Mouse (Mus musculus) thymus, postnatal 14 days (tissue): ENCODE data around the gene Grm8.

Source experiments
- DNase-seq: peaks from one replicate; pipeline ENCODE4 v3.0.0; 2021

The Grm8 gene

GRCm38 (mm10) chr6:28135001-28135401 lies at the start of gene Grm8:
Grm8 (minus strand) TSS chr6:28135178.
- DNase-seq = peak; percentile 6

GRCm38 (mm10) chr6:28169851-28170539 lies 35.0 kb upstream of the Grm8 start:
- no peak for DNase-seq

- DNase-seq = no peak
Observed at GRCm38 (mm10) chr6:28160399-28160798, 25.4 kb upstream of the Grm8 start.

GRCm38 (mm10) chr6:28146445-28146844 lies 11.5 kb upstream of the Grm8 start:
- no peak for DNase-seq

GRCm38 (mm10) chr6:28142332-28142731 lies 7.4 kb upstream of the Grm8 start:
- no peak for DNase-seq

GRCm38 (mm10) chr6:28135411-28136233 lies 644 bp upstream of the Grm8 start:
- DNase-seq = peak; percentile 70

DNA sequence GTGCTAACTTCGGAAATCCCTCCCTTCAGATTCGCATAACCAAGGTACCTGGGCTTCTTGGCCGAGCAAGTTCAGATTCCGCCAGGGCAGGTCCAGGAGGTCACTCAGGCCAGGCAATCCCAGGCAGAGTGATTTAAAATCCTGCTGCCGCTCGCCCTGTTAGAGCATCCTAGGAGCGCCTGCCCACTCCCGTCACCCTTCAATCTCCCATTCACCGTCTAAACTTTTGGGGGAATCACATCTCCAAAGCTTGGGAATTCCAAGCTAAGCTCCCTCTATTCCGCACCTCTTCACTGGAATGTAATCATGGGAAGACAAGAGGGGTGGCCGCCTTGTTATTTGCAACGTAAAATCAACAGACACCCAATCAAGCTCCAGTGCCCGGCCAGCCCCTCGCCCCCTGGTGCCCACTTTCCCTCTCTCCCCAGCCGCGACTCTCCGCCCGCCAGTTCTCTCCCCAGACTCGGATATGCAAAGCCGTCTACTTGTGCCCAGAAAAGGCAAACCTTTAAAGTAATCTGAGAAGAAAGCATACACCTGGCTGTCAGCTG lies 652 bp downstream of the Grm8 start:
- no peak for DNase-seq

- no peak for DNase-seq
Observed at GRCm38 (mm10) chr6:28133206-28134063, 1.5 kb downstream of the Grm8 start.

DNA sequence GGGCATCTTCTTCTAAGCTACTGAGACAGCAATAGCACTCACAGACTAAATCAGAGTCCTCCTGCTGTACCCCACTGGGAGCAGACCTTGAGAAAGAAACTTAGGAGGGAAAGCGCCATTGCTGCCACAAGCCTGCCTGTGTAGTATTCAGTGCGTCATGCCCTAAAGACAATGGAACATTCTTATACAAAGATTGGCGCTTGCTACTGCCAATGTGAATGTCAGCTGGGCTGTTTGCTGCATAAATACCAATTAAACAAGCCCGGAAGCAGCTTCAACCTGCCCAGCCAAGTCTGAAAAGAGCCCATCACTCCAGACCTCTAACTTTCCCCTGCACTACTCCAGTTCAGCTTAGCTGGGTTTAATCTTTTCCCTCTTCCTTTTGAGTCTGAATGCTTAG lies 2.9 kb downstream of the Grm8 start:
- no peak for DNase-seq

DNA sequence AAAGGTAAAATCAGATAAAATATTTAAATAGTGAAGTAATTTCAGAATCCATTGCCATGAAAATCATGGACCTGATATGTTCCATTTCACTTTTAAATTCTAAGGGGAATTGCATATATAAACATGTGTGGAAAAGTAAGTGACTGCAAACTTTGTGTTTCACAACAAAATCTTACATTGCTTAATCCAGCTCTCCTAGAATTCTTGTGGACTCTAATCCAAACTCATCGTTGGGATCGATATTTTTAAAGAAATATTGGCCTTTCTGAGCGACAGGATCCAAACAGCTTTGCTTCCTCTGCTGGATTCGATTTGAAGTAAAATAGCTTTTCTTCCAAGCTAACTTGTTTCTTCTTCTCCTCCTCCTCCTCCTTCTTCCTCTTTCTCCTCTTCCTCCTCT lies 6.1 kb downstream of the Grm8 start:
- DNase-seq = no peak

DNA sequence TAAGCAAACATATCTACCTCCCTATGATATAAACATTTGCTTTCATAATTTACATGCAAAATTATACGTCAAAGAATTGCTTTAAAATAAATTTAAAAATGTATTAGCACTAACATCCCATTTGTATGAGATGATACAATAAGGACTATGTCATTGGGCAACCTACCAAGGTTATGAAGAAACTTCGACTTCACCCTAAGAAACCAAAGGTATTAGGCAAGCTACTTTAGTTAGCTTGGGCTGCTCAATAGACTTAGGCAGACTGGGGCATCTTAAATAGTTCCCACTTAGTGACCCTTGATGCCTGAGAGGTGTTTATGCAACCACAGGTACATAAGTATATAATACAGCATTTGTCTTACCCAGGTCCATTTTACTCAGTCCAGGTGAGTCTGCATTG lies 19.5 kb downstream of the Grm8 start:
- no peak for DNase-seq

DNA sequence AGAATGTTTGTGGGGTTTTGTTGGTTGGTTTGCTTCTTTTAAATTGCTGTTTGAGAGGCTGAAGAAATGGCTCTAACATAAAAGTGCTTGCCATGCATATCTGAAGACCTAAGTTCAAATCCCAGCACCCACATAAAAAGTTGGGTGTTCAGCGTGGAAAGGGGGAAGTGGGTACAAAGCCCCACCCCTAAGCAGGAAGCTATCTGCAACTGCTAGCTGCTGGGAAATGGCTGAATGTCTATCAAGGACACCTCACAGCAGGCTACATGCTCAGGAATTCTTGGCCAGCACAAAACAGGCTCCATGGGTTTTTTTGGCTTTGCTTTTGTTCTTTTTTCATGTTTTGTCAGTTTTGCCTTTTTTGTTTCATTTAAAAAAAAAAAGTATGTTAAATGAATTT lies 20.1 kb downstream of the Grm8 start:
- DNase-seq = no peak

- DNase-seq = no peak
Observed at GRCm38 (mm10) chr6:28111551-28111950, 23.4 kb downstream of the Grm8 start.

DNA sequence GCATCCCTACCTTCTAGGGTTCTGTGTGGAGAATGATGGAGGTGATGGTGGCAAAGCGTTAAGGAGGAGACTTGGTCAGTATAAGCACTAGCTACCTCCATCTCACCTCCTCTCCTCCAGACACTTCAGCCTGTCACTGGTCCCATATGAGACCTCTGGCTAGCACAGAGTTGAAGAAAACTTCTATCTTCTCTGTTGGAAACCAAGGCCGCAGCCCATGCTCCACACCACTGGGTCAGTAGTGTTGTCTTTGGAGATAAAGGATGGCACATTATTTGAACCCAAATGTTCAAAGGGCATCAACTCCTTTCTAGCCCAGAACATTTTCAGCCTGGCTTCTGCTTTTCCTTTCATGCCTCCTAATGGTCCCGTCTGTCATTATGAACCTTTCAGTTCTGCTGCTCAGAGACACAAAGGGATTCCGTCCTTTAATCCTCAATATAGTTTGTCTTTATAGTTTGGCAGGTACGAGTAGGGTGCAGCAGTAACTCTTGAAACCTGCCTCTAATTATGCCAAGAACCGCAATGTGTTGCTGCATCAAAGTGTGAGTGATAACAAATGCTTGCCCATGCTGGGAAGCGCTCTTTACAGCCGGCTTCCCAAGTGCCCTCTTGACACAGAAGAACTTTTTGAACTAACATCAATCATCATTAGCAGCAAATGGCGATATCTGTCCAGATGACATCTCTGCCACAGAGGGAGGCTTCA lies 32.2 kb downstream of the Grm8 start:
- DNase-seq = no peak

DNA sequence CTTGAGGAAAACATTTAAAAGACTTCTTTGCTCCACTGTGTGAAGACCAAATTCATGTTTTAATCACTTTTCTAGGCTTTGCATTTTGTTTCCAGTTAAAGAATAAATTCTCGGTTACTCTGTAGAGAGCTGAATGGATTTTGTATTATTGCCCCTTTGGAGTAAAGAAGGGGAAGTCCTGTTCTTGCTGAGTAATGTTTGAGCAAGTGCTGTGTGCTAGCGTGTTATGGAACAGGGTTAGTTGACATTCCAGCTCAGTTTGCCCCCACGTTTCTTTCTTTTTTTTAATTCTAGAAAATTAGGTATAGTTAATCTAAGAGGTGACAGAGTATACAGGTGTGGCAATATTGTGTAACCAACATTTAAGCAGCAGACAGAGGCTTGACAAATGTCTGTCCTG lies 35.0 kb downstream of the Grm8 start:
- no peak for DNase-seq

- no peak for DNase-seq
Observed at GRCm38 (mm10) chr6:28092511-28092910, 42.5 kb downstream of the Grm8 start.

GRCm38 (mm10) chr6:28091836-28092235 lies 43.1 kb downstream of the Grm8 start:
- DNase-seq = no peak

- no peak for DNase-seq
Observed at GRCm38 (mm10) chr6:28090981-28091380, 44.0 kb downstream of the Grm8 start.

- DNase-seq = no peak
Observed at GRCm38 (mm10) chr6:28075534-28075933, 59.4 kb downstream of the Grm8 start.

DNA sequence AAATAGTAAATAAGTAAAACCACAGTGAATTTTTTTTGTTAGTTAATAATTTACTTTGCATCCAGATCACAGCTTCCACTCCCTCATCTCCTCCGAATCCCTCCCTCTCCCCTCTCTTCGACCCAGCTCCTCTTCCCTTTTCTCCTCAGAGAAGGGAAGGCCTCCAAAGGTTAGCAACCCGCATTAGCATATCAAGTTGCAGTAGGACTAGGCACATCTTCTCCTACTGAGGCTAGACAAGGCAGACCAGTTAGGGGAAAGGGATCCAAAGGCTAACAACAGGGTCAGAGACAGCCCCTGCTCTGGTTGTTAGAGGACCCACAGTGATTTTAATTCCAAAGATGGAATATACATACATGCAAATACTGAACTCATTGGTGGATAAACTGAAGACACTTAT lies 60.5 kb downstream of the Grm8 start:
- no peak for DNase-seq

GRCm38 (mm10) chr6:28051966-28052365 lies 83.0 kb downstream of the Grm8 start:
- no peak for DNase-seq

DNA sequence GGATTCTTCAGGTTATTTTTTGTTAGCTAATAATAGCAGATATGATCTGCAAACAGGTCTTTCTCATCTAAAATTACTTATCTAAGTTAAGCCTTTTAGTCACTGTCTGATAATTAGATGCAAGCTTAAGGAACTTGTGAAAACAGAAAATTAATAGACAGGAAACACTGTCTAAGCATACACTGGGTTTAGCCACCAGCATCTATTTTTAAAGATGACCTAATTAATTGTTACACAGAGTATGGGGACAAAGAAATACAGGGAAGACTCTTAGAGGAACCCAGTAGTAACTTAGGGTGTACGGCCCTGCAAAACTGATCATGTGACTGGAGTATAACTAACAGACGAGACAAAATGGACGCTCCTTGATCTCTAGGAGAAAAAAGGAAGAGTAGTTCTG lies 92.6 kb downstream of the Grm8 start:
- no peak for DNase-seq

DNA sequence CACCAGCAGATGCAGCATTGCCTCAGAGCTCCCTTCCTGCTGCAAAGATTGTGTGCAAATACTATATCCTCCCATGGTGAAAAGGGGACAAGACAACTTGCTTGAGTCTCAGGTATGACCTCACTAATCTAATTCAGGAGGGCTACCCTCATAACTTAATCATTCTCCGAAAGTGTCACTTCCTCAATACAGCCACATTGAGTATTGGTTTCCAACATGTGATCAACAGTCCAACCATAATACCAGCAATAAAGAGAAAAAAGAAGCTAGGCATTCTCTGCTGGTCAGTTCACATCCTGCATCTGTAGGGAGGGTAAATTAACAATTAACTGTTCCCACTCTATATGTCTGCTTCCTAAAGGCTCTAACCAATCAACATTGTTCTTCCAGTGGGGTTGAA lies 94.2 kb downstream of the Grm8 start:
- DNase-seq = no peak
